Mouse (Mus musculus) hindlimb bud, embryonic 11.5 days (tissue): ENCODE data around the gene Mapk8ip3.

Source experiments
- DNase-seq: peaks from one replicate; pipeline ENCODE4 v3.0.0-alpha.2; 2012; ENCODE audit warnings: low read depth, low spot score; ENCODE audit errors: extremely low spot score

Mapk8ip3 gene

GRCm38 (mm10) chr17:24902671-24903474, 33.9 kb downstream of the Mapk8ip3 start:
- no peak for DNase-seq

DNA sequence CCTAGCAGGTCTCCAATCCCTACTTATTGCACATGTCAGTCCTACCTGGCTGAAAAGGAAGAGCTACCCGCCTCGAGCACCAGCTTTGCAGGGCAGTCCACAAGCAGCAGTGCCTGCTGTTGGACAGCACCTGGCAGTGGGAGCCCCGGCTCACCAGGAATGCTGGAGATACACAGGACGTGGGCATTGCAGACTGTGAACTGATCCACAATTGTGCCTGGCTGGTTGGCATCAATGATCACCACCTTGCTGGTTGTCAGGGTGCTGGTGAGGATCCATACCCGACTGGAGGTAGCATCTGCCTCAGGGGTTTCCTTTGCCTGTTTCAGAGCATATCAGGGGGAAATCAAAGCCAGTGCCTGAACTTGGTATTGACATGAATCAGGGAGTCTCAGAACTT, 34.7 kb downstream of the Mapk8ip3 start:
- no peak for DNase-seq

GRCm38 (mm10) chr17:24900014-24900413, 36.8 kb downstream of the Mapk8ip3 start:
- DNase-seq, result no peak

- DNase-seq, result no peak
Observed at GRCm38 (mm10) chr17:24899153-24899552, 37.6 kb downstream of the Mapk8ip3 start.

DNA sequence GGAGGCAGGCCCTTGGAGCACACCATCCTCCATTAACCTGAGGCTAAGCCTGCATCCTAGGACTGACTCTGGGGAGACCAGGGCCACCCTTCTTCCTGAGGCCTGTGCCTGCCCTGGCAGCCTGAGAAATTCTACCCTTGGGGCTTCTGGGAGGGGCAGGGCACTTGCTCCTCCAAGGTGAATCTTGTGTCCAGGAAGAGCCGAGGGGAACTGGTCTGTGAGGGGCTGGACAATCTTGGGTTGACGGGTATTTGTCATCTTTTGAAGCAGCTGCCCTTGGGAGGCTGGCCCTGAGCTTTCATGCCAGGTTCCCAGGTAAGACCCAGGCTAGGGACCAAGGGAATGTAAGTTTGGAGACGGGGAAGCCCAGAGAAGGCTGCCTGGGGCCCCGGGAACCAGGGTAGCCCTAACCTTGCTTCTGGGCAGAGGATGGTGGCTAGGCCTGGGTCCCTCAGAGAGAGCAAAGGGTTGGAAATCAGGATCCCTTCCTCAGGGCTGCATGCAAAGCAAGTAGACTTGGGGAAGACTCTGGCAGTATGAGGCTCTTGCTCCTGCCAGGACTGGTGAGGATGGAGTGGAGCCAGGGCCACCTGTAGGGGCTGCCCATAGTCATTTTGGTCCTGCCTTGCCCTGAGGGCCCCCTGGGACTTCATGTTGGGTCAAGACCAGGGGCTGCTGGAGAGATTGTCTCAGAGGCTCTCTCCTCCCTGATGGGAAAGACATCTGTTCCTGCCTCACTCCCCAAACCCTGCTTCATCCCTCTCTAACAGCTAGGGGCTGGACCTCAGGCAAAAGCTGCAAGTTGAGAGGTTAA, 38.5 kb downstream of the Mapk8ip3 start:
- DNase-seq, result no peak

- DNase-seq, result no peak
Observed at GRCm38 (mm10) chr17:24897600-24897999, 39.2 kb downstream of the Mapk8ip3 start.

DNA sequence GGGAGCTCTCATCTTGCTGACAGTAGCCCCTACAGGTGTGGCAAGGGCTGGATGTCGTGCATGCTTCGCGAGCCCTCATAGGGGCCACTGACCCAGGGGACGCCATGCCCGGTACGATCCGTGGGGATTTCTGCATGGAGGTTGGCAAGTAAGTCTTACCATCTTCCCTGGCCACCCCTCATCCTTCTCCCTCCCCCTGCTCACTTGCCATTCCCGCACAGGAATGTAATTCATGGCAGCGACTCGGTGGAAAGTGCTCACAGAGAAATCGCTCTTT, 39.8 kb downstream of the Mapk8ip3 start:
- DNase-seq, result no peak

GRCm38 (mm10) chr17:24896241-24896992, 40.4 kb downstream of the Mapk8ip3 start, which contains the start of gene Nme3:
Gene Nme3, plus strand, starts transcription at chr17:24896500.
- no peak for DNase-seq

DNA sequence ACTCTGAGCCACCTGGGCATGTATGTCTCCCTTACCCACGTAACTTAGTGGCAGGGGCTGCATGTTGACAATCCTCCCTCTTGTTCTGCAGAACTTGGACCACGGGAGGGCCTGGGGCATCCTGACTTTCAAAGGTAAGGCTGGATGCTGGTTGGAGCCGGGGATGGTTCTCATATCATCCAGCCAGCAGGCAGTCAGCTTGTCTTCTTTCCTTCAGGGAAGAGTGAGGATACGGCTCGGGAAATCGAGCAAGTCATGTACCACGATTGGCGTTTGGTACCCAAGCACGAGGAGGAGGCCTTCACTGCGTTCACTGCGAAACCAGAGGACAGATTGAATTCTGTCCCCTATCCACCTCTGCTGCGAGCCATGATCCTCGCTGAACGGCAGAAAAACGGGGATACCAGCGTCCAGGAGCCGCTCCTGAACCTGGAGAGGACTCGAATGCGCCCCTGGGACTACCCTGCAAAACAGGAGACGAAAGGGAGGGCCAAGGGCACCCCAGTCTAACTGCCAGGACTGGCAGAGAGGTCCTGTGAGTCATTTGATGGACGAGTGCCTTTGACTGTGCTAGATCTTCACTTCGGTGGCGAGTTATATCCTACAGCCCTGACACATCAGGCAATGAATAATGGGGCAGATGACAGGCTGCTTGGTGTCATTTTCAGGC, 41.1 kb downstream of the Mapk8ip3 start:
- no peak for DNase-seq

GRCm38 (mm10) chr17:24894995-24895547, 41.7 kb downstream of the Mapk8ip3 start, which contains the start of the genes Eme2 and Mrps34:
Gene Eme2, minus strand, starts transcription at chr17:24895087.
Gene Mrps34, plus strand, starts transcription at chr17:24895116.
- peak; percentile 54 for DNase-seq

GRCm38 (mm10) chr17:24894061-24894994, 42.4 kb downstream of the Mapk8ip3 start:
- no peak for DNase-seq

DNA sequence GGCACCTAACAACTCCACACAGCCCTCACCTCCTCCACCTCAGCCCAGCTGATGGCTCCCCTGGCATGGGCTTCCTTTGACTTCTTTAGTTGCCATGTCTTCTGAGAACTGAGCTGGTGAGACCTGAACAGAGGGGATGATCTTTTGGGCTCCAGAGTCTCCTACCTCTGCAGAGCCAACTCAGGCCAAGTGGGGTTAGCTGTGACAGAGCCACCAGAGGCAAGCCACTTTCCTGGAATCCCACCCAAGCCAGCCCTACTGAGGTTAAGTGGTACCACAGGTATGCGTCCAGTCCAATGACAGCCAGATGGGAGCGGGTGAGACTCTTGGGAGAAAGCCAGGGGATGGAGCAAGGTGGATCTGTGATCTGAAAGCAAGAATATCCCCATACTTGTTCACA, 43.5 kb downstream of the Mapk8ip3 start:
- no peak for DNase-seq

GRCm38 (mm10) chr17:24892785-24893184, 44.0 kb downstream of the Mapk8ip3 start:
- no peak for DNase-seq

DNA sequence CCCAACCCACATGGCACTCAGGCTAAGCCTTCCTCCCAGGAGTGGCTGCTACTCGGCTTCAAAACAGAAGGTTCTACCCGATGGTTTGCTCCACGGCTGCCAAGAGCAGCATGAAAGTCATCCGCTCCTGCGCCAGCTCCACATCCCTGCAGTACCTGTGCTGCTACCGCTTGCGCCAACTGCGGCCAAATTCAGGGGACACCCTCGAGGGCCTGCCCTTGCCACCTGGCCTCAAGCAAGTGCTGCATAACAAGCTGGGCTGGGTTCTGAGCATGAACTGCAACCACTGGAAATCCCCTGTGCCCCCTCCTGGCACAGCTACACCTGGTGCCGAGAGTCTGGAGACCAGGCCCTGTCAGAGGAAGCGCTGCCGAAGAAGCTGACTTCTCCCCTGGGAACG, 45.5 kb downstream of the Mapk8ip3 start:
- no peak for DNase-seq

- no peak for DNase-seq
Observed at GRCm38 (mm10) chr17:24890151-24891092, 46.4 kb downstream of the Mapk8ip3 start.

- DNase-seq, result no peak
Observed at GRCm38 (mm10) chr17:24888862-24889261, 47.9 kb downstream of the Mapk8ip3 start.

DNA sequence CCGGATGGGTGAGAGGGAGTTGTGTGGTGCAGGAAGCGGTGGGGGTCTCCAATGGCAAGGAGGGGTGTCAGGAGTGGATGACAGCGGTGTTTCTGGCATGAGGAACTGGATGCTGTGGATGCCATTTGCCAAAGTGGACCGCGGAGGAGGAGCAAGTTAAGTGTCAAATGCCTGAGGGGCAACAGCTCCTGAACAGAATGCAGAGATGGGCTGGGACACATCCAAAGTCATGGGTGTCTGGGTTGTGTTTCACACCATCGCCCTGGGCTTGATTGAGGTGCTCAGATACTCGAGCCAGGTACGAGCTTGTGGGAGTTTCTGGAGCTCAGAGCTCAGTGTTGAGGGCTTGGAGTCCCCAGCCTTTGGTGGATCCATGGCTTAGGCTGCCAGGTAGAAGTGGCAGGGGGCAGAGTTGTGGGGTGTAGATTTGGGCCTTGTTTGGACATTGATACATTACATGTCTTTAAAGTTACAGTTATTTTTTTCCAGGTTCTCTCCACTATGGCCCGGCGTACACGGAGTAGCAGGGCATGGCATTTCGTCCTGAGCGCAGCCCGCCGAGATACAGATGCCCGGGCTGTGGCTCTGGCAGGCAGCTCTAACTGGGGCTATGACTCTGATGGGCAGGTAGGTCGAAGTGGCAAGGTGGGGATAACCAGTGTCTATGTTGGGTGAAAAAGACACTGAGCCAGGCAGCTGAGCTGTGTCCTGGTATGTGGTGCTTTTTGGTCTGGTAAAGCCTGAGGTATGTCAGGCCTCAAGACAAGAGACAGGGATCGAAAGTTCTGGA, 49.3 kb downstream of the Mapk8ip3 start:
- DNase-seq, result no peak

- no peak for DNase-seq
Observed at GRCm38 (mm10) chr17:24886932-24887271, 49.9 kb downstream of the Mapk8ip3 start.
